Mouse (Mus musculus) cerebral cortex, adult 2 months (tissue): ENCODE results near the gene Hist1h3a.

Experiments used
- WGBS: fragments of 180-500 bp; shearing (Covaris S2); methylation state at CpG from one replicate; pipeline ENCODE4 v1.1.7; 2018; 5-methylcytosine and 5-hydroxymethylcytosine counted together

Hist1h3a gene

DNA sequence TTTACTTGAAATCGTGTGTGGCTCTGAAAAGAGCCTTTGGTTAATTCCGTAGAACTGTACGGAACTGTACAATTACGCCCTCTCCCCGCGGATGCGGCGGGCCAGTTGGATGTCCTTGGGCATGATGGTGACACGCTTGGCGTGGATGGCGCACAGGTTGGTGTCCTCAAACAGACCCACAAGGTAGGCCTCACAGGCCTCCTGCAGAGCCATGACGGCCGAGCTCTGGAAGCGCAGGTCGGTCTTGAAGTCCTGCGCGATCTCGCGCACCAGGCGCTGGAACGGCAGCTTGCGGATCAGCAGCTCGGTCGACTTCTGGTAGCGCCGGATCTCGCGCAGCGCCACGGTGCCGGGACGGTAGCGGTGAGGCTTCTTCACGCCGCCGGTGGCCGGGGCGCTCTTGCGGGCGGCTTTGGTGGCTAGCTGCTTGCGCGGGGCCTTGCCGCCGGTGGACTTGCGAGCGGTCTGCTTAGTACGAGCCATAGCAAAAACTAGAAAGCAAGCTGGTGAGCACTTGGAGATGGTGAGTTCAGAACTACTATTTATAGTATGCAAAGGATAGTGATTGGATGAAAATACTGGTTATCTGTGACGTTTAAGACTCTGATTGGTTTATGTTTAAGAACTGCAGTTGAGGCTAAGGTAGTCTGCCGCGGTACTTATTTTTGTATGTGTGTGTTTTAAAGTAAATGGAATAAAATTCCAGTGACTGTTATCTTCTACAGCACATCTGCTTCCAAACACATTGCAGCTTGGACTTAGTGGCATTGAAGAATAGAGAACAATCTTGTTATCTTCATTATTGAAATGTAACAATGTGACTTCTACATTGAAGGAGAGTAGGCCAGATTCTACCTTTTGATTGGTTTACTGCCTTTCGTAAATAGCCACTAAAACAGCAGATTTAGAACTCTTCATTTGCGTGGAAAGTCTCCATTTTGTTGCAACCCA lies at the start of gene Hist1h3a:
TSS of gene Hist1h3a (minus strand) at position 516 of the 951 bp plus-strand sequence.
- under 1% methylated on average over 43 of the region's 52 CpGs for WGBS

DNA sequence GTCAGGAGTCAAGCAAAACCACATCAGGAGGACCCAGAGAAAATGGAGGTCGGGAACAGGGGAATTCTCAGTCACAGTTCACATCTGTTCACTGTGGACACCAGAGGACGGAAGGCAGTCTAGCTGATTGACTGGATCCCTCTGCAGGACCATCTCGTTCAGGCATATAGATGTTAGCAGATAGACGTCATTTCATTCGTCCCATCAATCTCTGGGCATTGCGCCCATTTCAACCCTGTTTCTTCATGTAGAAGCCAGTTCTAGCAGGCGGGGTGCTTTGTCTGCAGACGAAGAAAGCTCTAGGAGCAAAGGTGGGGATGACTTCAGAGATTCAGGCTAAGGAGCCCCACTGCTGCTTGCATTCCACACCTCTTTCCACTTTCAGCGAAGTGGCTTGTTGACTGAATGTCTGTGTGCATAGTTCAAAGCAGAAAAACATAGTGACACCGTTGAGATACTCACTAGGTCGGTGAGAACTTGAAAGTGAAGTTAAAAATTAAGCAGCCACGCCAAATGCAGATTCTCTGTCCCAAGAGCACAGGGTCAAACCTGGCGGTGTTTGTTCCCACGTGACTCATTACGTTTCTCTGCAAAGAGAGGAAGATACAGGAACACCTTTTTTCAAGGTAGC lies 44.4 kb upstream of the Hist1h3a start, which contains the start of gene Slc17a2:
TSS of gene Slc17a2 (plus strand) at position 572 of the 631 bp plus-strand sequence.
- WGBS: 85% methylated on average over 15 of the region's 15 CpGs

DNA sequence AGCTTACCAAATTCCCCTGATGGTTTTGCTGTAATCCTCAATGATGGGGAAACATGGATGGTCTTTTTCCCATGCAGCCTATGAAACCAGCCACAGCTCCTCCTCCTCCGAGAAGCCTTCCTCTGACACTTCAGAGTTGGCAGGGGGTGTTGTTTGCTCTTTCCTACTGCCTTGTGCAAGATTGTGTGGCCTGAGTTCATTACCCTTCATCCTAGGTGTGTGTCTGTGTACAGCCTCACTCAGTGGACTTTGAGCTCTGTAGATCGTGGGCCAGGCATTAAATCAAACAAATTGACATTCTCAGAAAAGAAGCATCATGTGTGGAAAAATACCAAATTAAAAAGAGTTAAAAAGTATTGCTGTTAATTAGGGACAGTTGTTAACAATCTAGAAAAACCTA lies 42.3 kb upstream of the Hist1h3a start:
- WGBS: 86% methylated on average over 2 of the region's 2 CpGs

DNA sequence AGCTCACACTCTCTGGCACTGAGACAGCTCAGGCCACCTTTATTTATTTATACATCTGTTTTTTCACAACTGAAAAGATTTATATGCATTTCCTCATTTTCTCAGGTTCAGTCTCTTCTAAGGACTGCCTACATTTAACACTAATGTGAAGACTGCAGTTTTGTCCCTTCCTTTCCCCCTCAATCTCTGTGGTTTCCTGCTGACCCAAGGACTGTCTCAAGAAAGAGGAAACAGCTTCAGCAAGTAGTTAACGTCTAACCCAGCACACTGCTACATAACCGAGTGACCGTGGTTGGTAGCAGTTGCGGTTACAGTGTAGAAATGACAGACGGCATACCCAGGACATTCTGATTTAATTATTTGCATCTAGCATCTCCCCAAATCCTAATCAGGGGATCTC lies 37.2 kb upstream of the Hist1h3a start:
- 81% methylated on average over 5 of the region's 5 CpGs for WGBS

DNA sequence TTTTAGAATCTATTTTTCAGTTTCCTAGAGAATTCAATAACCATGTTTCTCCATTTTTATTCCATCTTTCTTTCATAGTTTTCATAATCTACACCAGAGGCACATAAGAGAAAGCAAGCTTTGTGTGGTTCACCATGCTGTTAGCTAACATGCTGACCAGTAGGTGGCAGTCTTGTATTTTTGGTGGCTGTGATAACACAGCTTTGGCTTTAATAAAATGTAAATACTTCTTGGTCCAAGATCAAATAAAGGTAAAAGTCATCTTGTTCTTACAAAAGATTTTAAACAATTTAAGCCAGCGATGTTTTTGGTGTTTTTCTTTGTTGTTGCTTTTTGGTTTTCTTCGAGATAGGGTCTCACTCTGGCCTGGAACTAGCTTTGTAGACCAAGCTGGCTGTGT lies 30.3 kb upstream of the Hist1h3a start:
- WGBS: 40% methylated on average over 2 of the region's 2 CpGs

DNA sequence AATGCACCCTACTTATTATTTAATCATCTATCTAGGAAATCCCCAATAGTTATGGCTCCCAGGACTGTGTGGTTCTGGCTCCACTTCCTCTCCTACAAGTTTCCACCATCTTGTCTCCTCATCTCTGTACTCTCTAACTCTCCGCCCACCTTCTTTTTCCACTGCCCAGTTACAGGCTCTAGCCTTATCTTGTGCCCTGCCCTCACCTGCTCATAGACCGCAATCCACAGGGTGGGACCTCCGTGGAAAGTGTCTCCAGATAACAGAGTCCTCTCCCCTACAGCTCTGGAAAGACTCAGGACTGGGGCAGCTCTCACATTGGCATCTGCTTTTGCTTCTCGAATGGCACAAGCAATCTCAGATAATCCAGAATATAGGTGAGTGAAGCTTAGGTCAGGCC lies 16.8 kb upstream of the Hist1h3a start:
- 96% methylated on average over 4 of the region's 4 CpGs for WGBS

DNA sequence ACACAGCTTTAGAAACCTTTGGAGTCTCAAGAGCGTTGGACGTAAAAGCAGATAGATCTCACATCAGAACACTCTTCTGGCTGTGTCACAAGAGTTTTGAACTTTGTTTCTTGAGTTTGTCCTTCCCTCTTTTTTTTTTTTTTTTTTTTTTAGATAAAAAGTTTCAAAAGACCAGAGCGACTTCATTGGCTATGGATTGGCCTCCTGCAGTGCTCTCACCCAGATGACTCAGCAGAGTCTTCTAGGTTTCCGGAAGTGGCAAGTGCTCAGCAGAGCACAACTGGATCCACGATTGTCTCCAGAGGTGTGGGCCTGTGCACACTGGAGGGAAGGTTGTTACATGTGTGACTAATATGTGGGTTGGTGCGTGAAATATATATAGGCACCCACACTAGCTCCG lies 16.2 kb upstream of the Hist1h3a start:
- 93% methylated on average over 7 of the region's 7 CpGs for WGBS

DNA sequence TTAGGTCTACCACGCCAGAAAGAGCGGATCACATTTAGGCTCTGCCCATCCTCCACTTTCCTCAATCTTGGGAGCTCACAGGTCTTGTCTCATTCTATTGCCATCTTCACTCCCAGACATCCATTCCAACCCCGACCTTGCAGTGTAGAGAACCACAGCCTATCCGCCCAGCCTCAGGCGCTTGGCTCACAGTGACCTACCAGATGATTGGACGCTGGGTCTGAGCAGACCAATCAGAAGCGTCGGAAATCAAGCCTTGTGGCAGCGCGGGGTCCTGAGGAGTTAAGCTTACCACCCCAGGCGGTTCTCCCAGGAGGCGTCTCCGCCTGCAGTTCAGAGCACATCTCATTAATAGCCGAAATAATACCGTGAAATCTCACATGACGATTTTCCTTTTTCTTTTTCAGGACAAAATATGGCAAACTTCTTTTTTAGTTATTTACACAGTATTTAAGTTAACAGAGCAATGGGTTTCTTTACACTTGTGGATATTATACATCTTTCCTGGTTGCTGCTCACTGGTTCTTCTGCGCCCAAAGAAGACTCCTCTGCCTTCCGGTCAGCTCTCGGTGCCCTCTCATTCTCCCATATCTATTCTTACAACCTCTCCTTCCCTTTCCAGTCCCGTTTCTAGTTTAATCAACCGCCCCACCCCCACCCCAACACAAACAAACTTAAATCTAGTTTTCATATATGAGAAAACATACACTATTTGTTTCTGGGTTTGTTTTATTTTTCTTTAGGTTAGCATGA lies 10.6 kb upstream of the Hist1h3a start:
- WGBS: 26% methylated on average over 21 of the region's 21 CpGs

DNA sequence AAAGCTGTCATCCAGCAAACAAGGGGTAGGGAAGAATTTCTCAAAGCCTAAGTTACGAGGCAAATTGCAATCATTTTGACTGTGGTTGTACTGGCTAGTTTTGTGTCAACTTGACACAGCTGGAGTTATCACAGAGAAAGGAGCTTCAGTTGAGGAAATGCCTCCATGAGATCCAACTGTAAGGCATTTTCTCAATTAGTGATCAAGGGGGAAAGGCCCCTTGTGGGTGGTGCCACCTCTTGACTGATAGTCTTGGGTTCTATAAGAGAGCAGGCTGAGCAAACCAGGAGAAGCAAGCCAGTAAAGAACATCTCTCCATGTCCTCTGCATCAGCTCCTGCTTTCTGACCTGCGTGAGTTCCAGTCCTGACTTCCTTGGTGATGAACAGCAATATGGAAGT lies 7.4 kb upstream of the Hist1h3a start, which contains the start of gene Trim38:
TSS of gene Trim38 (plus strand) at position 301 of the 400 bp plus-strand sequence.
- WGBS: 94% methylated on average over 2 of the region's 2 CpGs

DNA sequence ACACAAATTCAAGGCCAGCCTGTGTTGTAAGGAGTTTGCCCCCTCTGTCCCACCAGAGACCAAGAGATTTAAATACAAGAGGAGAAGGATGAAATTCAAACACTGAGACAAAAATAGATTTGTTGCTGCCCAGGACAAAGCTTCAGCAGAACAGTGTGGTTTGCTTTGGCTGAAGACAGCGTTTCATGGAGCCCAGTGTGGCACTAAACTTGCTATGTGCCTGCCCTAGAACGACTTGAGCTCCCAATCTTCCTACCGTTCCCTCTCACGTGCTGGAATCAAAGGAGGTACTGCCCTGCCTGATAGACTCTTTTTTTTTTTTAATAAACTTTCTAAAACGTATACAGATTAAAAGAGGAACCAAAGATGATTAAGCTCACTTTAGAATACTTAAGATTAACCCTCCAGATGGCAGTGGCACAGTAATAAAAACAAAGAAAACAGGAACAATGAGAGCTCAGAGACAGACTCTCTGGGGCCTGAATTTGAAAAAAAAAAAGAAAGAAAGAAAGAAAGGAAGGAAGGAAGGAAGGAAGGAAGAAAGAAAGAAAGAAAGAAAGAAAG lies 6.7 kb upstream of the Hist1h3a start:
- WGBS: 56% methylated on average over 5 of the region's 5 CpGs

DNA sequence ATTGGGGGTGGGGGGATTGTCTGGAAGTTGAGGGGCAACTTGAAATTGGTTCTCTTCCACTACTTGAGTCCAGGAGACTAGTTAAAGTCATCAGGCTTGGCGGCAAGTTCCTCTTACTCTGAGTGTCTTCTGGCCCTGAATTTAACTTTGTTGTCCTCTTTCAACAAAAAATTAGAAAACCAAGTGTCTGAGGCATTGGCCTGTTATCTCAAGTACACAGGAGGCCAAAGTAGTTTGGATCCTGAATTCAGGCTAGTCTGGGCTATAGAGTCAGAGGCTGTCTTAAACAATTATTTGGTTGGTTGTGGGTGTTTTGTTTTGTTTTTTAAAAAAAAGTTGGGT lies 3.0 kb upstream of the Hist1h3a start:
- 90% methylated on average over 1 of the region's 1 CpGs for WGBS

DNA sequence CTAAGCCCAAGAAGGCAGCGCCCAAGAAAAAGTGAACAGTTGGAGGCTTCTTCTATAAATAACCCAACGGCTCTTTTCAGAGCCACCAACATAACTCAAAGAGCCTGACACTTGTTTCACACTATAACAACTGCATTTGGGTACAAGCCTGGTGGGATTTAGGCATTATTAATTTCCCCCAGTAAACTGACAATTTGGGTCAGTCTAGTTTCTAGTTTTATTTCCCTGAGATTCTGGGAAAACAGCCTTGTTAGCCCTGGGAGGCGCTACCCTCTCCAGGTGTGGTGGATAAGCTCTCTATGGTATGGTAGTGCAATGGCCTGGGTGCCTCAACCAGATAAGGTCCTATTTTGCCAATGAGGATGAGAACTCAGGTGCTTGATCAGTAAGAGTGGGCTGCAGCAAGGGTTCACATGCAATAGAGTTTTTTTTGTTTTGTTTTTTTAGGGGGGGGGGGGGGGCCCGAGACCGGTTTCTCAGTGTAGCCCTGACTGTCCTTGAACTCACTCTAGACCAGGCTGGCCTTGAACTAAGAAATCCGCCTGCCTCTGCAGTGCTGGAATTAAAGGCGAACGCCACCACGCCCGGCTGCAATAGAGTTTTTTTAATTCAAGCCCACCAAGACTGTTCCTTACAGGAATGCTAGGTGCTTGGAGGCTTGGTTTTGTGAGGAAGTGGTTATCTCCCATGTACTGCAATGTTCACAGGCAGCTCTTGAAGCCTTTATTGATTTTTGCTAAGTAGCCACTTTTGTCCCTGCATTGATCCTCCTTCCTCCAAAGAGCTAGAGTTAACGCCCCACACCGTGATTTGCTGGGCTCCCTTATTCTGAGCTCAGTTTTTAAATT lies 2.4 kb upstream of the Hist1h3a start:
- WGBS: 49% methylated on average over 12 of the region's 12 CpGs

DNA sequence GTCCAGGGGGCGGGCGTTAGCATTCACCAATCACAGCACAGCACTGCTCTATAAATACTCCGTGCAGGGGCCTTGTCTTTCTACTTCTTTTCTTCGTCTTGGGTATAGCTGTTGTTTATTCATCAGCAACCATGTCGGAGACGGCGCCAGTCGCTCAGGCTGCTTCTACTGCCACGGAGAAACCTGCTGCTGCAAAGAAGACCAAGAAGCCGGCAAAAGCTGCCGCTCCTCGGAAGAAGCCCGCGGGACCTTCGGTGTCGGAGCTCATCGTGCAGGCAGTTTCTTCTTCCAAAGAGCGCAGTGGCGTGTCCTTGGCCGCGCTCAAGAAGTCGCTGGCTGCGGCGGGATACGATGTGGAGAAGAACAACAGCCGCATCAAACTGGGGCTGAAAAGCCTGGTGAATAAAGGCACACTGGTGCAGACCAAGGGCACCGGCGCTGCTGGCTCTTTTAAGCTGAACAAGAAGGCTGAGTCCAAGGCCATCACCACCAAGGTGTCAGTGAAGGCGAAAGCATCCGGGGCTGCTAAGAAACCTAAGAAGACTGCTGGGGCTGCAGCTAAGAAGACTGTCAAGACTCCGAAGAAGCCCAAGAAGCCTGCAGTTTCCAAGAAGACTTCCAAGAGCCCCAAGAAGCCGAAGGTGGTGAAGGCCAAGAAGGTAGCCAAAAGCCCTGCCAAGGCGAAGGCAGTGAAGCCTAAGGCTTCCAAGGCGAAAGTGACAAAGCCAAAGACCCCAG lies 1.6 kb upstream of the Hist1h3a start, which contains the start of gene Hist1h1a:
TSS of gene Hist1h1a (plus strand) at position 81 of the 738 bp plus-strand sequence.
- WGBS: 3% methylated on average over 34 of the region's 34 CpGs

DNA sequence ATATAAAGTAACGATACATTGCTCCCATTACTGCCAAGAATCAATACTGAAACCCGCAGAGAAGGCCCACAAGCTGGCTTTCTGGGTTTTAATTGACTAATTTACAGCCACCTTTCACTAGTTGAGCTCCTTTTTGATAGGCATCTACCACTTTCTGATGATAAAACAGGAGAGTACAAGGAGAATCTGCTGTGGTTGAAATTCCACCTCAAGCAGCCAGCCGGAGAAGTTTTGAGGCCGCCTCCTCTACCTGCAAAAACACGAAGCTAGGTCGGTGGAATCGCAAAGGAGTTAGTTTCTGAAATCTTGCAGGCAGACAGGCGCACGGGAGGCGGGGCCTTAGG lies 1.0 kb upstream of the Hist1h3a start:
- 2% methylated on average over 10 of the region's 10 CpGs for WGBS

DNA sequence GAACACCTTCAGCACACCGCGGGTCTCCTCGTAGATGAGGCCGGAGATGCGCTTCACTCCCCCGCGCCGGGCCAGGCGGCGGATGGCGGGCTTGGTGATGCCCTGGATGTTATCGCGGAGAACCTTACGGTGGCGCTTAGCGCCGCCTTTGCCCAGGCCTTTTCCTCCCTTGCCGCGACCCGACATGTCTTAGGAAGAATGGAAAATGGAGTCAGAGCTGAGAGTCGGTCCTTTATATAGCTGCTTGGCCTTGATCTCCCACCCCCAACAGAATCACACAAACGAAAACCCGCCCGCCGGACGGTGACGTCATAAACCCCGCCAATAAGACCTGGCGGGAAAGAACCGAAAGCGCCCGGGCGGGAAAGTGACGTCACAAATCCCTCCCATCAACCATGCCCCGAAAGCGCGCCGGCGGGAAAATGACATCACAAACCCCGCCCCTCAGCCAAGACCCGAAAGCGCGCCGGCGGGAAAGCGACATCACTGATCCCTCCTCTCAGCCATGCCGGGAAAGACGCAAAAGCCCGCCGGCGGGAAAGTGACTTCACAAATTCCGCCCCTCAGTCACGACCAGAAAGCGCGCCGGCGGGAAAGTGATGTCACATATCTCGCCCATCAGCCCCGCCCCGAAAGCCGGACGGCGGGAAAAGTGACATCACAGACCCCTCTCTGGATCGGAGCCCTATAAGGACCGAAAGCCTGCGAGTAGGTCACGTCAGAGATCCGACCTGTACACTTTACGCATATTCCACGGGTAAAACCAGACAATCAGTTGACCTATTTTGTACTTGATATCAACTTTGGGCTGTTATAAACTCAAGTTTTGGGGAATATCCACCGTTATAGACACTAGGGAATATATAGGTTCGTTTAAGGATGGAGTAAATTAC lies 968 bp downstream of the Hist1h3a start, which contains the start of gene Hist1h4a:
TSS of gene Hist1h4a (minus strand) at position 259 of the 893 bp plus-strand sequence.
- under 1% methylated on average over 63 of the region's 72 CpGs for WGBS

DNA sequence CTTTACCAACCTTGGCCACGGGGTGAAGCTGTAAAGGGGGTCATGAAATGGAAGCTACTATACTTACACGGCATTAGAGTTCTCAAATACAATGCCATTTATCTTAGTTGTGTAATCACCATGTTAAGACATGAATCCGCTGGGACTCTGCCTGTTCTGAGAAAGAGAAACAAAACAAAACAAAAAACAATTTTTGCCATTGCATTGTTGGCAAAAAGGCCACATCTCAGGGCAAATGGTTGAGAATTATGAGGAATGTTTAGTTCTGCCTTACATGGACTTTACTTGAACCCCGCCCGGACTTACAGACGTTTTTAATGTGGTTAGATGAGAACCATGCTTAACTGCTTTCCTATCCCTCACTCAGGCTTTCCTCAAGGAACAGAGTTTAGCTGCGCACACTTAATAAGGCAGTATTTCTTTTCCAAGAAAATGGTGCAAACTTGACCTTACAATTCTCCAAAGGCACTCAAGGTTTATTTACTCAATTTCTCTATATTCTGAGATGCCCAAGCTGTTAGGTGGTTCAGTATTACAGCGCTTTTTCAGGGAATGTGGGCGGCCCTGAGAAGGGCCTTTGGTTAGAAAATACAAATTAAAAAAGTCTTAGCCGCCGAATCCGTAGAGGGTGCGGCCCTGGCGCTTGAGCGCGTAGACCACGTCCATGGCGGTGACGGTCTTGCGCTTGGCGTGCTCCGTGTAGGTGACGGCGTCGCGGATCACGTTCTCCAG lies 1.8 kb downstream of the Hist1h3a start:
- 2% methylated on average over 22 of the region's 27 CpGs for WGBS

DNA sequence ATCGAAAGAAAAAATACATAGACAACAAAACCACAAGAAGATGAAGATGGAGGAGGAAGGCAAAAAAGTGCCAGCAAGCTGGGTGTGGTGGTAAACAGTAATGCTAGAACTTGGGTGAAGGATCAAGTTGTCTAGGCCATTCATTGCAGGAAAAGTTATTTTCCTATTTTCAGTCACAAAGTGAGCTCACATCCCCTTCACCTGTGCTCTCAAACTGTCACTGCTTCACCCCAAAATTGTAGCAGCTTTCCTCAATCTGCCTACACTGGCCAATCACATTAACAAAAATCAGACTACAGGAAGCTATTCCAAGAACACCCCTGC lies 2.3 kb downstream of the Hist1h3a start:
- 78% methylated on average over 1 of the region's 1 CpGs for WGBS

DNA sequence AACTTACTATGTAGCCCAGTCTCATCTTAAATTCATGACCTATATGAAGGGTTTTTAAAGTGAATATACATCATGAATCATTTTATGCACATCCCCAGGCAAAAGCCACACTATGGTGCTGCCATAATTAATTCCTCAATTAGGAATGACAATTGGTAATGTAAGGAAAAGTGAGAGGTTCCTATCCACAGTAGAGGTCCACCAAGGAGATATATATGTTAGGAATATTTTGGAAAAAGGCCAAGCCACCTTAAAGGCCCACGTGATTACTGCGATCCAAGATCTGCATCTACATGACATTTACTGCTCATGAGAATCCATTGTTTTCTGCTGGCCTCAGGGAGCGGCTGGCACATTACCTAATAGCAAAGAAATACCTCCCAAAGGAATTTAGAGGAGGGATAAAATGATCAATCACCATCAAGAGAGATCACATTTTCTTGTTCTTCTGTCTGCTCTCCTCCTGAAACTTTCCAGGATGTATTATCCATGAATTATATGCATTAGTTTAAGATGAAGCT lies 2.9 kb downstream of the Hist1h3a start:
- 69% methylated on average over 3 of the region's 3 CpGs for WGBS
